Mouse (Mus musculus) C2C12 (cell line): ENCODE data around the gene Smoc1. TPM values are rescaled to one million over a fixed set of nuclear protein-coding genes. Genes with fewer than 3 reads are reported as not detected.

Source experiments
- H3K27me3 ChIP-seq: one replicate; pipeline ENCODE4 v1.6.1; 2011; ENCODE audit not compliant: control insufficient read depth, insufficient read depth, insufficient read length
- H3K36me3 ChIP-seq: one replicate; pipeline ENCODE4 v1.6.1; 2011; ENCODE audit not compliant: control insufficient read depth, insufficient read depth
- H3K4me3 ChIP-seq: one replicate; pipeline ENCODE4 v1.5.1; 2011; ENCODE audit warnings: mild to moderate bottlenecking, control low read depth; ENCODE audit not compliant: poor library complexity, insufficient read depth, severe bottlenecking
- H3K79me2 ChIP-seq: one replicate; pipeline ENCODE4 v1.6.1; 2011; ENCODE audit not compliant: control insufficient read depth, insufficient read depth
- H3K79me3 ChIP-seq: one replicate; pipeline ENCODE4 v1.6.1; 2011; ENCODE audit warnings: low read depth, control low read depth
- H3ac ChIP-seq: one replicate; pipeline ENCODE3; 2011; ENCODE audit warnings: low read depth; ENCODE audit not compliant: control insufficient read depth, insufficient read length
- CEBPB ChIP-seq: IDR thresholded peaks from one replicate; pipeline ENCODE4 v1.6.1; 2011; ENCODE audit warnings: low read depth, mild to moderate bottlenecking, control low read depth, moderate library complexity
- CTCF ChIP-seq: IDR thresholded peaks from one replicate; pipeline ENCODE4 v1.5.1; 2011; ENCODE audit not compliant: control insufficient read depth, insufficient read depth, insufficient read length
- FOSL1 ChIP-seq: IDR thresholded peaks from one replicate; pipeline ENCODE4 v1.8.0; 2011; ENCODE audit warnings: mild to moderate bottlenecking, low read length; ENCODE audit not compliant: poor library complexity, insufficient read depth, severe bottlenecking
- MAX ChIP-seq: IDR thresholded peaks from one replicate; pipeline ENCODE4 v1.6.1; 2011; ENCODE audit warnings: mild to moderate bottlenecking, control low read depth
- MYOD1 ChIP-seq: IDR thresholded peaks from one replicate; pipeline ENCODE4 v1.6.1; 2011; ENCODE audit warnings: low read depth; ENCODE audit not compliant: control insufficient read depth, insufficient read length
- MYOG ChIP-seq: IDR thresholded peaks from one replicate; pipeline ENCODE4 v1.6.1; 2011; ENCODE audit not compliant: control insufficient read depth, insufficient read length; ENCODE audit errors: extremely low read depth
- USF1 ChIP-seq: IDR thresholded peaks from one replicate; pipeline ENCODE4 v1.6.1; 2011; ENCODE audit warnings: low read depth, mild to moderate bottlenecking, control low read depth, moderate library complexity
- polyA plus RNA-seq: library from polyadenylated mRNA; unstranded; fragments of >200 nt; fragmentation: generic; extraction: Trizol; gene quantifications from one replicate; pipeline ENCODE4 v1.2.1, GENCODE M21; 2012; ENCODE audit warnings: missing spikeins

Gene Smoc1
- polyA plus RNA-seq, 1 experiment: 0.23 TPM

DNA sequence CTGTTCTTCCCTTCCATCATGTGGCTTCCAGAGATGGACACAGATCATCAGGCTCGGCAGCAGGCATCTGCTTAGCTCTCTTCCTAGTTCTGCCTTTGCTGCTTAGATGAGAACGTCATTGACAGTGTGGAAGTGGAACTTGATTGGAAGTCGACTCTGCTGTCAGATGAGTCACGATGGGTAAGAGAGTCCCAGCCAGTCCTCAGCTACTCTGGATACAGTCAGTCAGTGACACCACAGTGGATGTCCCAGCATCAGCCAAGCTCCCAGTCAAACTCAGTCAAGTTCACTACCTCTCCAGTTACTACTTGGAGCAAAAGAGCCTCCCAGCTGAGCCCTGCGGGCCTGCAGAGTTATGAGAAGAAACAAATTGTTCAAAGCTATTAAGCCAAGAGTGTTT, 72.6 kb downstream of the Smoc1 start:
- Histone ChIP-seq H3ac (no peak overlapping the region), H3K36me3 (no peaks in the 10 kb centered on the region), H3K79me2 (no peaks in the 10 kb centered on the region), H3K4me3 (no peak overlapping the region), H3K27me3 (peaks cover 13% of the 10 kb centered on the region), H3K79me3 (no peaks in the 10 kb centered on the region)
- TF ChIP-seq MYOD1 (no peak), CEBPB (no peak), FOSL1 (no peak), CTCF (no peak), MYOG (no peak), USF1 (no peak), MAX (no peak)

- Histone ChIP-seq H3K27me3 (peaks cover 8% of the 10 kb centered on the region), H3ac (no peak overlapping the region), H3K79me3 (no peaks in the 10 kb centered on the region), H3K4me3 (no peak overlapping the region), H3K36me3 (no peaks in the 10 kb centered on the region), H3K79me2 (no peaks in the 10 kb centered on the region)
- no peak for TF ChIP-seq MYOG
- no peak for TF ChIP-seq CTCF
- TF ChIP-seq USF1: no peak
- no peak for TF ChIP-seq FOSL1
- TF ChIP-seq CEBPB: no peak
- no peak for TF ChIP-seq MAX
- TF ChIP-seq MYOD1: no peak
Observed at GRCm38 (mm10) chr12:81101691-81102090, 75.1 kb downstream of the Smoc1 start.

DNA sequence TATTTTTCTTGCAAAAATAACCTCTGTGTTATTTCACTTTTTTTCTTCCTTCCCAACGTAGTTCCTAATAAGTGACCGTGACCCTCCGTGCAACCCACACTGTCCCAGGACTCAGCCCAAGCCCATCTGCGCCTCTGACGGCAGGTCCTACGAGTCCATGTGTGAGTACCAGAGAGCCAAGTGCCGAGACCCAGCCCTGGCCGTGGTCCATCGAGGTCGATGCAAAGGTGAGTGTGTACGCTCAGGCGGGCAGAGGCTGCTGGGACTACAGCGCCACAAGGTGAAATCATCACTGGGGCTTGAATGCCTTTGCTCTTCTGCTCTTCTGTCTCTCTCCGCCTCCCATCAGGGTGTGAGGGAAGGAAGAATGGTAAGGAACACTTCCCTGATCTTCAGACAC, 77.9 kb downstream of the Smoc1 start:
- no peak for TF ChIP-seq MYOD1
- TF ChIP-seq FOSL1: no peak
- no peak for TF ChIP-seq MAX
- TF ChIP-seq MYOG: no peak
- TF ChIP-seq USF1: no peak
- no peak for TF ChIP-seq CTCF
- TF ChIP-seq CEBPB: no peak
- no peak overlapping the region for H3K4me3 ChIP-seq
- H3K79me3 ChIP-seq: no peaks in the 10 kb centered on the region
- no peaks in the 10 kb centered on the region for H3K27me3 ChIP-seq
- no peaks in the 10 kb centered on the region for H3K36me3 ChIP-seq
- H3ac ChIP-seq: no peak overlapping the region
- H3K79me2 ChIP-seq: no peaks in the 10 kb centered on the region

GRCm38 (mm10) chr12:81105721-81106633, 79.4 kb downstream of the Smoc1 start:
- TF ChIP-seq MYOD1: no peak
- no peak for TF ChIP-seq MAX
- TF ChIP-seq MYOG: no peak
- no peak for TF ChIP-seq CTCF
- TF ChIP-seq FOSL1: no peak
- no peaks in the 10 kb centered on the region for H3K36me3 ChIP-seq
- no peaks in the 10 kb centered on the region for H3K79me3 ChIP-seq
- no peaks in the 10 kb centered on the region for H3K79me2 ChIP-seq
- H3K27me3 ChIP-seq: no peaks in the 10 kb centered on the region
- no peak overlapping the region for H3K4me3 ChIP-seq
- H3ac ChIP-seq: no peak overlapping the region

DNA sequence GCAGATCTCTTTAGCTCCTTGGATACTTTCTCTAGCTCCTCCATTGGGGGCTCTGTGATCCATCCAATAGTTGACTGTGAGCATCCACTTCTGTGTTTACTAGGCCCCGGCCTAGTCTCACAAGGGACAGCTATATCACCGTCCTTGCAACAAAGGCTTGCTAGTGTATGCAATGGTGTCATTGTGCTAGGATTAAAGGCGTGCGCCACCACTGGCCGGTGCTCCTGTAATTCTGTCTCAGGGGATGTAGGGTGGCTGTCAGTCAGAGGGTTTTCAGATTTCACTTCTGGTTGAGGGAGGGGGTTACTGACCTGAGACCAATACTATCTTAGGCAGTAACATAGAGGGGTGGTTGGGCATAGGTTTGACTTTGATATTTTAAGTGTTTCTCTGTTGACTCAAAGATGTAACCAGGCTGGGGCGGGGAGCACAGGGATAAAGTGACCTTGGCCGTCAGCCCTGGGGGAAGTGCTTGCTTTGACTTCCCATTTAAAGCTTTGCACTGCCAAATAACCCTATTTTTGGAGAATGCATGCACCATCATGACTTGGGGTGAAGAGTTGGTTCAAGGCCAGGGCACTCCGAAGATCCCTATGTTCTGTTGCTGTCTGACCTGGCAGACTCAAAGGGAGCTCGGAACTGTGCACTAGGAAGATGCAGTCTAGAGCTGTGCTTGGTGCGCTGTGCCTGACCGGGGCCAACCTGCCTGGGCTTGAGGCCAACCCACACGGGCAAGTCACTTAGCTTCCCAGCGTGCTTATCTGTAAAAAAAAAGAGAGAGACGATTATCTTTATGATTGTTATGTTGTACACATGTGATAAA, 80.9 kb downstream of the Smoc1 start:
- TF ChIP-seq FOSL1 (no peak), USF1 (no peak), MYOG (no peak), CTCF (no peak), MYOD1 (no peak), MAX (no peak)

More for the DNA sequence above, 80.9 kb downstream of the Smoc1 start:
- Histone ChIP-seq H3K4me3 (no peak overlapping the region), H3K27me3 (no peaks in the 10 kb centered on the region), H3K36me3 (no peaks in the 10 kb centered on the region), H3K79me3 (no peaks in the 10 kb centered on the region), H3ac (no peak overlapping the region), H3K79me2 (no peaks in the 10 kb centered on the region)
